Mouse (Mus musculus) lung, postnatal 0 days (tissue): ENCODE results near the gene Gm13889. TPM values are rescaled to one million over a fixed set of nuclear protein-coding genes. Genes with fewer than 3 reads are reported as not detected.
A peak's percentile ranks its signal among the peaks of the same experiment; 100 is the strongest.

Source experiments
- ATAC-seq: fragments of 200-750 bp; cut with Nextera tagmentation; 2 replicates; pipeline ENCODE4 v1.8.0; 2017; ENCODE audit warnings: moderate library complexity
- DNase-seq: peaks from one replicate; pipeline ENCODE4 v3.0.0-alpha.2; 2016; ENCODE audit warnings: low spot score
- H3K27ac ChIP-seq: fragments of 300-500 bp; sonication (generic); 2 replicates; pipeline ENCODE4 v1.5.1; 2014; ENCODE audit warnings: antibody characterized with exemption, mild to moderate bottlenecking, low read length, mixed read lengths
- H3K27me3 ChIP-seq: fragments of 300-500 bp; sonication (generic); replicated peaks from 2 replicates; pipeline ENCODE4 v1.6.1; 2014; ENCODE audit warnings: low read length, mixed read lengths; ENCODE audit not compliant: insufficient read depth
- H3K36me3 ChIP-seq: fragments of 300-500 bp; sonication (generic); 2 replicates; pipeline ENCODE4 v1.6.1; 2014; ENCODE audit warnings: low read length, mixed read lengths; ENCODE audit not compliant: insufficient read depth
- H3K4me1 ChIP-seq: fragments of 300-500 bp; sonication (generic); 2 replicates; pipeline ENCODE4 v1.6.1; 2014; ENCODE audit warnings: antibody characterized with exemption, low read depth, low read length, mixed read lengths; ENCODE audit not compliant: insufficient read depth
- H3K4me2 ChIP-seq: fragments of 300-500 bp; sonication (generic); replicated peaks from 2 replicates; pipeline ENCODE4 v1.6.1; 2014; ENCODE audit warnings: low read depth, mild to moderate bottlenecking, low read length, moderate library complexity, mixed read lengths
- H3K4me3 ChIP-seq: fragments of 300-500 bp; sonication (generic); 2 replicates; pipeline ENCODE4 v1.5.1; 2014; ENCODE audit warnings: low read depth, low read length
- H3K9ac ChIP-seq: fragments of 300-500 bp; sonication (generic); replicated peaks from 2 replicates; pipeline ENCODE4 v1.6.1; 2014; ENCODE audit warnings: low read depth, mild to moderate bottlenecking
- H3K9me3 ChIP-seq: fragments of 300-500 bp; sonication (generic); 2 replicates; pipeline ENCODE4 v1.6.1; 2016; ENCODE audit warnings: low read length, mixed read lengths
- CTCF ChIP-seq: IDR thresholded peaks from 2 replicates; pipeline ENCODE4 v1.5.1; 2016; ENCODE audit warnings: antibody characterized with exemption, mild to moderate bottlenecking
- EP300 ChIP-seq: IDR thresholded peaks from 2 replicates; pipeline ENCODE4 v1.6.1; 2016; ENCODE audit warnings: antibody characterized with exemption, mild to moderate bottlenecking, control low read depth
- WGBS: fragments of 180-500 bp; shearing (Covaris S2); extraction: QIAGEN DNeasy Blood & Tissue Kit; methylation state at CpG from one replicate; pipeline ENCODE4 v1.1.7; 2014; 5-methylcytosine and 5-hydroxymethylcytosine counted together
- polyA plus RNA-seq: library from polyadenylated mRNA; unstranded; fragments of >200 nt; fragmentation: Nextera tagmentation; extraction: Ambion mirVana; gene quantifications from 2 replicates; pipeline ENCODE4 v1.2.1, GENCODE M21; 2015

The Gm13889 gene
- polyA plus RNA-seq, 1 experiment from 2014 or later = 64.6 TPM

DNA sequence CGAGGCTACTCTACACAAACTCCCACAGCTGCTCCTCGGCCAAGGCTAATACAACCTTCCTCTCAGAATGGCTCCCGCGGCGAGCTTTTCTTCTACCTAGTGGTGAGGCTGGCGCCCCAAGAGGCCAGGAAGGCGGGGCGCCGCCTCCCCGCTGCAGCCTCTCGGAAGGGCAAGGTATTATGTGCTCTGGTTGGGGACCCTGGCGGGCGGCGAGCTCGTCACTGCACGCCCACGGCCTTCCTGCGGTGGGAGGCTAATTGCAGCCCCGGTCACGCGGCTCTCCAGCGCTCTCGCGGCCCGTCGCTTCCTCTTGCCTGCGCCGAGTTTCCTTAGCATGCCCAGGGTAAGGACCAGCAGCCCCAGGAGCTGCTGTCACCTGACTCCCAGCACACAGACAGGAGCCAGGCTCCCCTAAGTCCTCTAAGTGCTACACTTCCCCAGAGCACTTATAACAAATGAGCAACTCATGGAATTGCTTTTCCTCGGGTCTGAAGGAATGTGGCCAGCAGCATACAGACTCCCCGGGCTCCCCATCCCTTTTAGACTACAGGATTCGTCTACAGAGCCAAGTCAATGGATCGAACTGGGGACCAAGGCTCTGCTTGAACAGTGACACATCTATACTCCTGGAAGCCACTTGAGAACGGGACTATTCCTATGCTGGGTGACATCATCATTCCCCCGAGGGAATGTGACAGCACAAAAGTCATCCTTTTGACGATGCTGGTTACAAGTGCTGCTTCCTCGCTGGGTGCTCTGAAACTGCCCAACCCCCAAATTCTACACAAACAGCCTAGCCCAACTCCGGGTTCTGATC lies 19.6 kb upstream of the Gm13889 start:
- Histone ChIP-seq H3K9ac (no peak overlapping the region), H3K27me3 (no peaks in the 10 kb centered on the region), H3K9me3 (no peaks in the 10 kb centered on the region), H3K4me1 (peaks cover 4% of the 10 kb centered on the region; the same call in 1 of the 2 replicates), H3K4me2 (peak overlapping the region; percentile 57), H3K36me3 (peaks cover 10% of the 10 kb centered on the region), H3K27ac (no peak overlapping the region), H3K4me3 (peak overlapping the region; percentile 23)
- WGBS = 5% methylated on average over 31 of the region's 37 CpGs
- ATAC-seq = peak; percentile 78
- TF ChIP-seq CTCF (peak; percentile 48), EP300 (no peak)
- DNase-seq = peak; percentile 71

DNA sequence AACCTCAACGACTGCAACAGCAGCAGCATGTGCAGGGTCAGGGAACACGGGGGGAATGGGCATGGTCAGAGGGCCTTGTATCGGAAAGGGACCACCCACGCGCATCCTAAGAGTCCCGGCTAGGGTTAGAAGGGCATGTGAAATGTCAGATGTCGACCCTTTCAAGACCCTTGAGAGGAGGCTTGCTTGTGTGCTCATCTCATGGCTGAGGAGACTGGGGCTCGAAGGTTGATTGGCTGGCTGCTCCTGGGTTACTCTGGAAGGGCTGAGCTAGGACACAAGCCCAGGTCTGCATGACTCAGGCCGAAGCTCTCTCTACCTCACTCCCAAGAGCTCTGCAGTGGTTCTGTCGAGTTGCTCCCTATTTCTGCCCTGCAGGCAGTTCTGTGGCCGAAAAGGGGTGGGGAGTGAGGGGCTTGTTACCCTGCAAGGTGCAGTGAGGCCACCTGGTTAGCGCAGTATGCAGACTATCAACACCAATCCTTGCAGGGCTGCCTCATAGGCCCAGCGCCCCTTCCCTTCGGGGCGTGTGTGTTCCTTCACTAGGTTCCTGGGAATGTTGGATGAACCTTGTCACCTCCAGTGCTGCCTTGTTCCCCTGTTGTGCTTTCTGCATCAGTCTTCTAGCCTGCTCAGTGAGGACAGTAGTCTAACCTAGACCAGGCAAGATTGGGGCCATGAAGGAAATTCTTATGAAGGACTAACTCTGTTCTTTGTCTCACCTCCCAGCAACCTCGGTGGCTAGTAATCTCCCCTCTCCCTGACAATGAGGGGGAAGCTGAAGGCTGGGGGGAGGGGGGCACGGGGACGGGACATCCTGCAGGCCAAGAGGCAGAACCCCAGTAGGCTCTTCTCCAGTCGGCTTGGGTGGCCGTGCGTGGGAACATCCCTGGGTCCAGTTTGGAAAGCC lies 18.8 kb upstream of the Gm13889 start:
- ATAC-seq (no peak), DNase-seq (no peak)
- Histone ChIP-seq H3K4me3 (peak overlapping the region; percentile 23), H3K27ac (no peak overlapping the region), H3K4me1 (peaks cover 4% of the 10 kb centered on the region; the same call in 1 of the 2 replicates), H3K9ac (no peak overlapping the region), H3K27me3 (no peaks in the 10 kb centered on the region), H3K4me2 (peak overlapping the region; percentile 57), H3K36me3 (peaks cover 10% of the 10 kb centered on the region), H3K9me3 (no peaks in the 10 kb centered on the region)
- WGBS = 30% methylated on average over 21 of the region's 21 CpGs
- no peak for TF ChIP-seq EP300
- TF ChIP-seq CTCF = no peak

DNA sequence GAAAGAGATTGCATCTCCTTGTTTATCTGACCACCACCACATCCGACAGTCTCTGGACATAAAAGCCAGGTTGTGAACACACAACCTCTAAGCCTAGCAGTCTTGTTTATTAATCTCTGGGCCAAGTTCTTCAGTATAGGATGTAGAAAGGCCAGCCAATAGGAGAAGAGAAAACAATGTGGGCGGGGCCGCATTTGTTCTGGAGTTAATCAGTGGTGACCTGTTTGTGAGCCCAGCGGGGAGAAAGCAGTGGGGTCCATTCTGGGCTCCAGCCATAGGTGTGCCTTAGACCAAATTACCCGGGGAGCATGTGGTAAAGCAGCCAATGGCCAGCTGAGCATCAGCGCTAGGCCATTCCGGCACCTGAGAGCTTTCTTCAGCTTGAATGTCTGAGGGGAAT lies 18.0 kb upstream of the Gm13889 start:
- Histone ChIP-seq H3K9ac (no peak overlapping the region), H3K4me2 (no peak overlapping the region), H3K27ac (no peak overlapping the region), H3K4me3 (no peak overlapping the region), H3K4me1 (peaks cover 4% of the 10 kb centered on the region; the same call in 1 of the 2 replicates), H3K36me3 (peaks cover 4% of the 10 kb centered on the region; the same call in 1 of the 2 replicates), H3K27me3 (no peaks in the 10 kb centered on the region), H3K9me3 (no peaks in the 10 kb centered on the region)
- WGBS = 49% methylated on average over 7 of the region's 7 CpGs
- TF ChIP-seq EP300 (no peak), CTCF (no peak)
- DNase-seq = no peak
- no peak for ATAC-seq

DNA sequence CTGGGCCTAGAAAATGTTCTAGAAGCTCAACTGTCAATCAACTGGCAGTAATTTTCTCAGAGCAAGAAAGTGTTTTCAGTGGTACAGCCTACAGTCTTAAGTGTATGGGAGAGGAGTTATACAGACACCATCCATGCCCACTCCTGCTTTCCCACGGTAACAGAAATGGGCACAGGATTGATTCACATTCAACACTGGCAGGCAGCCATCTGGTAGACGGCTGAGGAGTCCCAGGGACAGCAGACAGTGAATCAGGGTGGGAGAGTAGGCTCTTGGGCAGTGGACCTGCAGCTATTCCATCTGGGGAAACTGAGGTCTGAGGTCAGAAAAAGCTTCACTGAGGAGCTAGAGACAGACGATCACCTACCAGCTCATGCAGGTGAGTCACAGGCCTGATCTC lies 14.6 kb upstream of the Gm13889 start:
- DNase-seq (no peak), ATAC-seq (no peak)
- Histone ChIP-seq H3K4me3 (no peak overlapping the region), H3K9ac (no peak overlapping the region), H3K27me3 (no peaks in the 10 kb centered on the region), H3K36me3 (no peaks in the 10 kb centered on the region), H3K4me2 (no peak overlapping the region), H3K9me3 (no peaks in the 10 kb centered on the region), H3K27ac (no peak overlapping the region), H3K4me1 (peaks cover 2% of the 10 kb centered on the region; the same call in 1 of the 2 replicates)
- TF ChIP-seq CTCF (no peak), EP300 (no peak)
- 54% methylated on average over 3 of the region's 3 CpGs for WGBS

DNA sequence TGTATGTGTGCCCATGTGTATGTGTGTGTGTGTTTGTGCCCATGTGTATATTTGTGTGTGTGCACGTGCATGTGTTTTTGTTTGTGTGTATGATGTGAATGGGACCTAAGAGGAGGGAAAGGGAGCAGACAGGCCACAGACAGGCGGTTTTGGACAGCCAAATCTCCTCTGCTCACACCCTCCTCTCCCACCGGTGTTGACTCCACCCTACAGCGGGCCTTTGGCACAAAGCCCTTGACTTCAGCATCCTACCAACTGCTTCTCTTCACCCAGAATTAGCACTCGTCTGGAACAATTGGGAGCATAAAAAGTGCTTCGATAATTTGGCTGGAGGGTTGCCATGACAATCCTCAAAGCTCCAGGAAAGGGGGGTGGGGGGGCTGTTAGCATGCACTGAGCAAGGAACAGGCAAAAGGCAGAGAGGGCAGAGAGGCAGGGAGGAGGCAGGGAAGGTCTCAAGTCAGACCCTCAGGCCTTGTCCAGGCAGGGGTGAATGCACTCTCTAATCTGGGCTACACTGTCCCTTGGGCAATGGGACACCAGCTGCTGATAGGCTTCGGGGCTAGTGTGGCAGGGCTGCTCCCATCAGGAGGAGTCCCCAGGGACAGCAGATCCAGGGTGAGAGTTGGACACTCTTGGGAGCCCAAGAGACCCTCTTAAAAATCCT lies 7.6 kb upstream of the Gm13889 start:
- no peak for ATAC-seq
- no peak for DNase-seq
- TF ChIP-seq EP300 (no peak), CTCF (no peak)
- H3K4me1 ChIP-seq = peaks cover 3% of the 10 kb centered on the region; the same call in 1 of the 2 replicates
- no peaks in the 10 kb centered on the region for H3K9me3 ChIP-seq
- no peaks in the 10 kb centered on the region for H3K36me3 ChIP-seq
- H3K9ac ChIP-seq = no peak overlapping the region
- no peak overlapping the region for H3K4me2 ChIP-seq
- no peak overlapping the region for H3K4me3 ChIP-seq
- WGBS = 49% methylated on average over 7 of the region's 7 CpGs
- no peaks in the 10 kb centered on the region for H3K27me3 ChIP-seq
- H3K27ac ChIP-seq = no peak overlapping the region

DNA sequence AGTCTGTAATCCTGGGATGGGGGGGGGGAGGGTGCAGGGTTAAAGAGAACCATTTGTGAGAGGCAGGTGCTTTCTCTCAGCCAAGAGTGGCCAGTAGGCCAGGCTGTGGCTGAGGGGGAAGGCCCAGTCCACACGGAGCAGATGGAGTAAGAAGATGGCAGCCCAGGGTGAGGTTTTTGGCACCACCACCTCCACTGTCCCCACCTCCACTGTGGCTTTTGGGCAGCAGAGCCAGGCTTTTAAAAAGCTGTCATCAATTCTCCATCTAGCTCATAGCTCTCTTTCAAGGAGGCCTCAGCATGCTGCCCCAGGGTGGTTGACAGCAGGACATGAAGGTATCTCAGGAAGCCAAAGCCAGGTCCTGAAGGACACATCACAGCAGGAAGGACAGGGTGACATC lies 6.8 kb upstream of the Gm13889 start:
- no peaks in the 10 kb centered on the region for H3K27me3 ChIP-seq
- ATAC-seq = no peak
- WGBS = 79% methylated on average over 1 of the region's 1 CpGs
- TF ChIP-seq EP300 (no peak), CTCF (no peak)
- H3K9me3 ChIP-seq = no peaks in the 10 kb centered on the region
- H3K4me1 ChIP-seq = peaks cover 3% of the 10 kb centered on the region; the same call in 1 of the 2 replicates
- H3K4me3 ChIP-seq = no peak overlapping the region
- DNase-seq = no peak
- no peaks in the 10 kb centered on the region for H3K36me3 ChIP-seq
- no peak overlapping the region for H3K4me2 ChIP-seq
- no peak overlapping the region for H3K27ac ChIP-seq
- no peak overlapping the region for H3K9ac ChIP-seq
